Mouse (Mus musculus) hindbrain, postnatal 0 days (tissue): ENCODE data around the gene Hist1h2bk. TPM values are rescaled to one million over a fixed set of nuclear protein-coding genes. Genes with fewer than 3 reads are reported as not detected.

Source experiments
- ATAC-seq: fragments of 200-750 bp; cut with Nextera tagmentation; 2 replicates; pipeline ENCODE4 v1.8.0; 2017; ENCODE audit warnings: mild to moderate bottlenecking, moderate TSS enrichment, moderate library complexity
- DNase-seq: peaks from one replicate; pipeline ENCODE4 v3.0.0-alpha.2; 2015; ENCODE audit warnings: low spot score
- H3K27ac ChIP-seq: fragments of 300-500 bp; sonication (generic); 2 replicates; pipeline ENCODE4 v1.5.1; 2014; ENCODE audit warnings: mild to moderate bottlenecking
- H3K27me3 ChIP-seq: fragments of 300-500 bp; sonication (generic); 2 replicates; pipeline ENCODE4 v1.6.1; 2014; ENCODE audit warnings: low read length, mixed read lengths; ENCODE audit not compliant: insufficient read depth
- H3K36me3 ChIP-seq: fragments of 300-500 bp; sonication (generic); 2 replicates; pipeline ENCODE4 v1.6.1; 2014; ENCODE audit warnings: low read length, mixed read lengths; ENCODE audit not compliant: insufficient read depth
- H3K4me1 ChIP-seq: fragments of 300-500 bp; sonication (generic); 2 replicates; pipeline ENCODE4 v1.6.1; 2014; ENCODE audit warnings: antibody characterized with exemption, low read length, mixed read lengths; ENCODE audit not compliant: insufficient read depth
- H3K4me2 ChIP-seq: fragments of 300-500 bp; sonication (generic); 2 replicates; pipeline ENCODE4 v1.6.1; 2014; ENCODE audit warnings: low read depth, mild to moderate bottlenecking, low read length, moderate library complexity, mixed read lengths
- H3K4me3 ChIP-seq: fragments of 300-500 bp; sonication (generic); 2 replicates; pipeline ENCODE4 v1.5.1; 2014; ENCODE audit warnings: low read length
- H3K9ac ChIP-seq: fragments of 300-500 bp; sonication (generic); replicated peaks from 2 replicates; pipeline ENCODE4 v1.6.1; 2014; ENCODE audit warnings: mild to moderate bottlenecking, low read length, moderate library complexity, mixed read lengths
- H3K9me3 ChIP-seq: fragments of 300-500 bp; sonication (generic); 2 replicates; pipeline ENCODE4 v1.6.1; 2016; ENCODE audit warnings: low read length, mixed read lengths
- CTCF ChIP-seq: IDR thresholded peaks from 2 replicates; pipeline ENCODE4 v1.5.1; 2016; ENCODE audit warnings: antibody characterized with exemption, control low read depth, low read depth
- WGBS: fragments of 180-500 bp; shearing (Covaris S2); extraction: QIAGEN DNeasy Blood & Tissue Kit; methylation state at CpG from one replicate; pipeline ENCODE4 v1.1.7; 2014; 5-methylcytosine and 5-hydroxymethylcytosine counted together
- polyA plus RNA-seq: library from polyadenylated mRNA; unstranded; fragments of >200 nt; fragmentation: Nextera tagmentation; extraction: Ambion mirVana; gene quantifications from 2 replicates; pipeline ENCODE4 v1.2.1, GENCODE M21; 2015
- total RNA-seq: library from RNA; depleted of rRNA; stranded (reverse); fragments of >200 nt; gene quantifications from 2 replicates; pipeline ENCODE4 v1.2.3, GENCODE M21; 2014

Hist1h2bk gene
- total and polyA plus RNA-seq, 2 experiments from 2014 or later, result 1.2 to 468 TPM

- ATAC-seq (peak; percentile 83), DNase-seq (peak; percentile 90)
- Histone ChIP-seq H3K27me3 (peaks cover 17% of the 10 kb centered on the region), H3K4me3 (peak overlapping the region; percentile 45), H3K36me3 (no peaks in the 10 kb centered on the region), H3K4me2 (peak overlapping the region; percentile 59), H3K9me3 (no peaks in the 10 kb centered on the region), H3K27ac (no peak overlapping the region), H3K9ac (no peak overlapping the region), H3K4me1 (0 out of 2 replicates have a peak, but pooled peaks cover 3% of the 10 kb centered on the region)
- no peak for TF ChIP-seq CTCF
- 0% methylated on average over 9 of the region's 9 CpGs for WGBS
These were observed 13.4 kb upstream of the Hist1h2bk start for GRCm38 (mm10) chr13:22022241-22022640.

GRCm38 (mm10) chr13:22026058-22027031, 9.3 kb upstream of the Hist1h2bk start:
- 0 out of 2 replicates have a peak, but pooled peaks cover 3% of the 10 kb centered on the region for H3K4me1 ChIP-seq
- DNase-seq (peak; percentile 92), ATAC-seq (peak; percentile 74; the same call in 1 of the 2 replicates)
- no peak for TF ChIP-seq CTCF
- H3K4me2 ChIP-seq, result peak overlapping the region; percentile 74
- WGBS, result 1% methylated on average over 35 of the region's 35 CpGs
- H3K27me3 ChIP-seq, result no peaks in the 10 kb centered on the region
- H3K9ac ChIP-seq, result peak overlapping the region; percentile 56
- peak overlapping the region; percentile 51 for H3K4me3 ChIP-seq
- no peaks in the 10 kb centered on the region for H3K9me3 ChIP-seq
- H3K27ac ChIP-seq, result no peak overlapping the region
- H3K36me3 ChIP-seq, result no peaks in the 10 kb centered on the region

GRCm38 (mm10) chr13:22028673-22029460, 6.8 kb upstream of the Hist1h2bk start:
- no peaks in the 10 kb centered on the region for H3K4me1 ChIP-seq
- TF ChIP-seq CTCF, result peak; percentile 96
- H3K9me3 ChIP-seq, result no peaks in the 10 kb centered on the region
- no peaks in the 10 kb centered on the region for H3K27me3 ChIP-seq
- under 1% methylated on average over 40 of the region's 40 CpGs for WGBS
- H3K9ac ChIP-seq, result peak overlapping the region; percentile 60
- peak overlapping the region; percentile 53 for H3K4me3 ChIP-seq
- no peaks in the 10 kb centered on the region for H3K36me3 ChIP-seq
- H3K4me2 ChIP-seq, result peak overlapping the region; percentile 61
- ATAC-seq, result peak; percentile 78
- DNase-seq, result peak; percentile 94
- H3K27ac ChIP-seq, result peak overlapping the region; percentile 37; the same call in 1 of the 2 replicates

GRCm38 (mm10) chr13:22029928-22030327, 5.7 kb upstream of the Hist1h2bk start:
- Histone ChIP-seq H3K36me3 (no peaks in the 10 kb centered on the region), H3K27ac (no peak overlapping the region), H3K4me2 (0 out of 2 replicates have a peak overlapping the region, but pooled peaks have one; percentile 61), H3K4me1 (no peaks in the 10 kb centered on the region), H3K27me3 (no peaks in the 10 kb centered on the region), H3K9ac (no peak overlapping the region), H3K4me3 (no peak overlapping the region), H3K9me3 (no peaks in the 10 kb centered on the region)
- no peak for ATAC-seq
- DNase-seq, result peak; percentile 35
- no peak for TF ChIP-seq CTCF
- 38% methylated on average over 8 of the region's 8 CpGs for WGBS

- Histone ChIP-seq H3K27me3 (no peaks in the 10 kb centered on the region), H3K9ac (no peak overlapping the region), H3K36me3 (no peaks in the 10 kb centered on the region), H3K4me1 (no peaks in the 10 kb centered on the region), H3K4me3 (no peak overlapping the region), H3K27ac (no peak overlapping the region), H3K9me3 (no peaks in the 10 kb centered on the region), H3K4me2 (no peak overlapping the region)
- DNase-seq, result peak; percentile 72
- peak; percentile 54 for TF ChIP-seq CTCF
- 11% methylated on average over 4 of the region's 4 CpGs for WGBS
- no peak for ATAC-seq
These were observed 5.2 kb upstream of the Hist1h2bk start for GRCm38 (mm10) chr13:22030493-22030892.

- no peak for DNase-seq
- TF ChIP-seq CTCF, result no peak
- 56% methylated on average over 5 of the region's 5 CpGs for WGBS
- ATAC-seq, result no peak
- Histone ChIP-seq H3K27me3 (no peaks in the 10 kb centered on the region), H3K27ac (no peak overlapping the region), H3K4me3 (no peak overlapping the region), H3K4me1 (peaks cover 6% of the 10 kb centered on the region; the same call in 1 of the 2 replicates), H3K9ac (no peak overlapping the region), H3K4me2 (peak overlapping the region; percentile 59; the same call in 1 of the 2 replicates), H3K36me3 (no peaks in the 10 kb centered on the region), H3K9me3 (no peaks in the 10 kb centered on the region)
These were observed 1.8 kb upstream of the Hist1h2bk start for GRCm38 (mm10) chr13:22033741-22034442.
